Mouse (Mus musculus) myocyte (in vitro differentiated cells): ENCODE data around the gene Pam.

Experiments used
- CEBPB ChIP-seq: IDR thresholded peaks from 2 replicates; pipeline ENCODE4 v1.6.1; 2011; ENCODE audit warnings: mild to moderate bottlenecking, moderate library complexity; ENCODE audit not compliant: poor library complexity, insufficient read depth, severe bottlenecking
- E2F4 ChIP-seq: IDR thresholded peaks from one replicate; pipeline ENCODE4 v1.6.1; 2011; ENCODE audit warnings: mild to moderate bottlenecking, control low read depth, moderate library complexity; ENCODE audit not compliant: insufficient read depth
- MYOD1 ChIP-seq, 3 experiments: IDR thresholded peaks; one replicate each; pipeline ENCODE4 v1.6.1; 2011; ENCODE audit warnings: control low read depth in 2 of 3, low read depth in 2 of 3, mild to moderate bottlenecking in 2 of 3, moderate library complexity in 1 of 3; ENCODE audit not compliant: insufficient read length in 2 of 3, control insufficient read depth in 1 of 3
- MYOG ChIP-seq, 3 experiments: IDR thresholded peaks; one replicate each; pipeline ENCODE4 v1.6.1; 2011; ENCODE audit warnings: control low read depth in 2 of 3, low read depth in 2 of 3, mild to moderate bottlenecking in 2 of 3; ENCODE audit not compliant: insufficient read length in 2 of 3, control insufficient read depth in 1 of 3, insufficient read depth in 1 of 3
- POLR2A ChIP-seq: IDR thresholded peaks from one replicate; pipeline ENCODE4 v1.6.1; 2011; ENCODE audit warnings: low read depth, mild to moderate bottlenecking, control low read depth, moderate library complexity; ENCODE audit not compliant: insufficient read length
- REST ChIP-seq: IDR thresholded peaks from one replicate; pipeline ENCODE4 v1.6.1; 2011; ENCODE audit warnings: mild to moderate bottlenecking, control low read depth, moderate library complexity; ENCODE audit not compliant: insufficient read depth, insufficient read length
- SRF ChIP-seq: IDR thresholded peaks from one replicate; pipeline ENCODE4 v1.6.1; 2011; ENCODE audit warnings: low read depth; ENCODE audit not compliant: control insufficient read depth, insufficient read length
- TCF12 ChIP-seq: IDR thresholded peaks from one replicate; pipeline ENCODE4 v1.6.1; 2011; ENCODE audit warnings: mild to moderate bottlenecking, control low read depth; ENCODE audit not compliant: poor library complexity, insufficient read depth, severe bottlenecking
- USF1 ChIP-seq: IDR thresholded peaks from one replicate; pipeline ENCODE4 v1.6.1; 2011; ENCODE audit warnings: low read depth, mild to moderate bottlenecking, control low read depth, moderate library complexity

DNA sequence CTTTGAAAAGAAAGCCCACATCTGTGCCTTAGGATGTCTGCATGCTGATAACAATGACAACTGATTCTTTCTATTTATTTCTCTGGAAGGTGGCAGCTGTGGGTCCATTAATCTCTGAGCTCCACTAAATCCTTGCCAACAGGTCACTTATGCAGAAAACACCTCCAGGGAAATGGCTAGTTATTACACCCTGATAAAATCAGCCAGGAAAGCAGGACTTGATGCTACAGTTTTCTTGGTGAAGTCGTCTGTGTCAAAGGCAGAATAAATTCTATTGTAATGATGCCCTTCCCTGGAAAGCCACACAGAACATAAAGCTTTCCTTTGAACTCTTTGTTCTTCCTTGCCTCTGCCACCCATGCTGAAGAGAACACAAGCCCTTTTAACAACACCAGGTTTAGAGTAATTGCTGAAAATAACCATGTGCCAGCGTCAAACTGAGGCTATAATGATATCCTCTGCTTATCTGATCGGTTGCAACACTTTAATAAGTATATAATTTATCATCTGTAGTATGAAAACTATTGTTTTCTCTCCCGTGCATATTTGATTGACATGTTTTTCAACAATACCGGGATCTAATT is 47.1 kb downstream of the Pam start:
- TF ChIP-seq CEBPB, result no peak
- no peak for TF ChIP-seq E2F4
- no peak for TF ChIP-seq POLR2A
- no peak for TF ChIP-seq USF1
- no peak for TF ChIP-seq MYOD1 (IDR thresholded peaks at IDR 0.05; ENCODE audit: control insufficient read depth in 1 of 3, insufficient read length in 2 of 3, low read depth in 2 of 3)
- TF ChIP-seq MYOG (IDR thresholded peaks at IDR 0.05; ENCODE audit: control insufficient read depth in 1 of 3, insufficient read depth in 1 of 3, insufficient read length in 2 of 3, low read depth in 2 of 3), result no peak
- no peak for TF ChIP-seq TCF12
- no peak for TF ChIP-seq SRF
- no peak for TF ChIP-seq REST
